Mouse (Mus musculus) neural tube, embryonic 14.5 days (tissue): ENCODE results near the gene Rusc2. TPM values are rescaled to one million over a fixed set of nuclear protein-coding genes. Genes with fewer than 3 reads are reported as not detected.

Experiments used
- ATAC-seq: fragments of 200-750 bp; cut with Nextera tagmentation; 2 replicates; pipeline ENCODE4 v1.8.0; 2017; ENCODE audit warnings: low read depth, mild to moderate bottlenecking, moderate TSS enrichment, moderate library complexity
- H3K27ac ChIP-seq: fragments of 300-500 bp; sonication (generic); 2 replicates; pipeline ENCODE4 v1.5.1; 2014; ENCODE audit warnings: low read depth, mild to moderate bottlenecking, control low read depth, low read length, moderate library complexity, mixed read lengths
- H3K27me3 ChIP-seq: fragments of 300-500 bp; sonication (generic); 2 replicates; pipeline ENCODE4 v1.6.1; 2014; ENCODE audit warnings: low read length; ENCODE audit not compliant: control insufficient read depth, insufficient read depth
- H3K36me3 ChIP-seq: fragments of 300-500 bp; sonication (generic); 2 replicates; pipeline ENCODE4 v1.6.1; 2014; ENCODE audit warnings: low read length, mixed read lengths; ENCODE audit not compliant: control insufficient read depth, insufficient read depth
- H3K4me1 ChIP-seq: fragments of 300-500 bp; sonication (generic); 2 replicates; pipeline ENCODE4 v1.6.1; 2014; ENCODE audit warnings: low read length; ENCODE audit not compliant: control insufficient read depth, insufficient read depth
- H3K4me2 ChIP-seq: fragments of 300-500 bp; sonication (generic); 2 replicates; pipeline ENCODE4 v1.6.1; 2014; ENCODE audit warnings: mild to moderate bottlenecking, low read depth, low read length, control low read depth
- H3K4me3 ChIP-seq: fragments of 300-500 bp; sonication (generic); 2 replicates; pipeline ENCODE4 v1.5.1; 2014; ENCODE audit warnings: low read depth, low read length, control low read depth, mixed read lengths
- H3K9ac ChIP-seq: fragments of 300-500 bp; sonication (generic); replicated peaks from 2 replicates; pipeline ENCODE4 v1.6.1; 2014; ENCODE audit warnings: low read depth, mild to moderate bottlenecking, control low read depth, low read length, mixed read lengths
- H3K9me3 ChIP-seq: fragments of 300-500 bp; sonication (generic); 2 replicates; pipeline ENCODE4 v1.6.1; 2016; ENCODE audit warnings: low read length; ENCODE audit not compliant: control insufficient read depth
- WGBS: fragments of 180-500 bp; shearing (Covaris S2); extraction: QIAGEN DNeasy Blood & Tissue Kit; methylation state at CpG from one replicate; pipeline ENCODE4 v1.1.7; 2014; 5-methylcytosine and 5-hydroxymethylcytosine counted together
- polyA plus RNA-seq: library from polyadenylated mRNA; unstranded; fragments of >200 nt; fragmentation: Nextera tagmentation; extraction: Ambion mirVana; gene quantifications from 2 replicates; pipeline ENCODE4 v1.2.1, GENCODE M21; 2014

Rusc2 gene
- polyA plus RNA-seq, 1 experiment from 2014 or later = 75.4 TPM

GRCm38 (mm10) chr4:43401486-43401885 is 19.7 kb downstream of the Rusc2 start:
- Histone ChIP-seq H3K4me2 (no peak overlapping the region), H3K27me3 (no peaks in the 10 kb centered on the region), H3K36me3 (no peaks in the 10 kb centered on the region), H3K9me3 (no peaks in the 10 kb centered on the region), H3K4me3 (no peak overlapping the region), H3K4me1 (peaks cover 18% of the 10 kb centered on the region), H3K27ac (no peak overlapping the region), H3K9ac (no peak overlapping the region)
- no peak for ATAC-seq
- WGBS = 89% methylated on average over 10 of the region's 10 CpGs

GRCm38 (mm10) chr4:43402212-43402611 is 20.4 kb downstream of the Rusc2 start:
- Histone ChIP-seq H3K27me3 (no peaks in the 10 kb centered on the region), H3K9ac (no peak overlapping the region), H3K27ac (no peak overlapping the region), H3K9me3 (no peaks in the 10 kb centered on the region), H3K4me2 (no peak overlapping the region), H3K4me3 (no peak overlapping the region), H3K4me1 (peaks cover 18% of the 10 kb centered on the region), H3K36me3 (no peaks in the 10 kb centered on the region)
- no peak for ATAC-seq
- WGBS = 83% methylated on average over 9 of the region's 9 CpGs

GRCm38 (mm10) chr4:43404697-43405096 is 22.9 kb downstream of the Rusc2 start:
- Histone ChIP-seq H3K27ac (no peak overlapping the region), H3K4me2 (no peak overlapping the region), H3K36me3 (no peaks in the 10 kb centered on the region), H3K9ac (no peak overlapping the region), H3K4me3 (no peak overlapping the region), H3K9me3 (no peaks in the 10 kb centered on the region), H3K4me1 (peaks cover 23% of the 10 kb centered on the region), H3K27me3 (no peaks in the 10 kb centered on the region)
- ATAC-seq = no peak
- WGBS = 93% methylated on average over 10 of the region's 10 CpGs

- H3K27me3 ChIP-seq = no peaks in the 10 kb centered on the region
- peak overlapping the region; percentile 92 for H3K9ac ChIP-seq
- peak overlapping the region; percentile 71 for H3K4me2 ChIP-seq
- ATAC-seq = peak; percentile 95
- WGBS = 2% methylated on average over 27 of the region's 28 CpGs
- peak overlapping the region; percentile 98 for H3K27ac ChIP-seq
- H3K4me1 ChIP-seq = peaks cover 23% of the 10 kb centered on the region
- H3K4me3 ChIP-seq = peak overlapping the region; percentile 62
- H3K36me3 ChIP-seq = no peaks in the 10 kb centered on the region
- no peaks in the 10 kb centered on the region for H3K9me3 ChIP-seq
Measured at GRCm38 (mm10) chr4:43406162-43406971, 24.6 kb downstream of the Rusc2 start.

- H3K27me3 ChIP-seq = no peaks in the 10 kb centered on the region
- peak overlapping the region; percentile 98 for H3K27ac ChIP-seq
- H3K4me1 ChIP-seq = peaks cover 23% of the 10 kb centered on the region
- no peaks in the 10 kb centered on the region for H3K9me3 ChIP-seq
- peak overlapping the region; percentile 71 for H3K4me2 ChIP-seq
- H3K36me3 ChIP-seq = no peaks in the 10 kb centered on the region
- H3K4me3 ChIP-seq = peak overlapping the region; percentile 62
- peak; percentile 79 for ATAC-seq
- peak overlapping the region; percentile 92 for H3K9ac ChIP-seq
- WGBS = 55% methylated on average over 12 of the region's 12 CpGs
Measured at GRCm38 (mm10) chr4:43407071-43407920, 25.5 kb downstream of the Rusc2 start.

- no peaks in the 10 kb centered on the region for H3K4me1 ChIP-seq
- H3K9me3 ChIP-seq = no peaks in the 10 kb centered on the region
- no peak overlapping the region for H3K27ac ChIP-seq
- 89% methylated on average over 14 of the region's 14 CpGs for WGBS
- no peaks in the 10 kb centered on the region for H3K27me3 ChIP-seq
- ATAC-seq = no peak
- H3K4me2 ChIP-seq = no peak overlapping the region
- no peak overlapping the region for H3K4me3 ChIP-seq
- H3K9ac ChIP-seq = no peak overlapping the region
- H3K36me3 ChIP-seq = peaks cover 32% of the 10 kb centered on the region
Measured at GRCm38 (mm10) chr4:43414761-43415160, 33.0 kb downstream of the Rusc2 start.

GRCm38 (mm10) chr4:43415221-43416070 is 33.7 kb downstream of the Rusc2 start:
- H3K4me3 ChIP-seq = no peak overlapping the region
- no peaks in the 10 kb centered on the region for H3K27me3 ChIP-seq
- H3K9ac ChIP-seq = no peak overlapping the region
- no peak overlapping the region for H3K4me2 ChIP-seq
- H3K9me3 ChIP-seq = no peaks in the 10 kb centered on the region
- 93% methylated on average over 29 of the region's 29 CpGs for WGBS
- ATAC-seq = no peak
- H3K36me3 ChIP-seq = peaks cover 32% of the 10 kb centered on the region
- H3K27ac ChIP-seq = no peak overlapping the region
- H3K4me1 ChIP-seq = no peaks in the 10 kb centered on the region

- no peak for ATAC-seq
- H3K36me3 ChIP-seq = peaks cover 32% of the 10 kb centered on the region
- no peak overlapping the region for H3K4me2 ChIP-seq
- H3K4me1 ChIP-seq = no peaks in the 10 kb centered on the region
- no peak overlapping the region for H3K27ac ChIP-seq
- H3K9me3 ChIP-seq = no peaks in the 10 kb centered on the region
- H3K4me3 ChIP-seq = no peak overlapping the region
- no peak overlapping the region for H3K9ac ChIP-seq
- no peaks in the 10 kb centered on the region for H3K27me3 ChIP-seq
- 96% methylated on average over 22 of the region's 22 CpGs for WGBS
Measured at GRCm38 (mm10) chr4:43416071-43416490, 34.3 kb downstream of the Rusc2 start.
